Mouse (Mus musculus) T-cell, adult 2 months (primary cell): ENCODE data around the gene Olfr631.
"Not testable (repeated sequence)": the region's sequence is repeated elsewhere in the genome, so short reads cannot be mapped to it uniquely, and the experiment has no call there.

Experiments used
- DNase-seq: peaks from one replicate; pipeline ENCODE4 v3.0.0; 2022; ENCODE audit warnings: low spot score

Gene Olfr631

DNA sequence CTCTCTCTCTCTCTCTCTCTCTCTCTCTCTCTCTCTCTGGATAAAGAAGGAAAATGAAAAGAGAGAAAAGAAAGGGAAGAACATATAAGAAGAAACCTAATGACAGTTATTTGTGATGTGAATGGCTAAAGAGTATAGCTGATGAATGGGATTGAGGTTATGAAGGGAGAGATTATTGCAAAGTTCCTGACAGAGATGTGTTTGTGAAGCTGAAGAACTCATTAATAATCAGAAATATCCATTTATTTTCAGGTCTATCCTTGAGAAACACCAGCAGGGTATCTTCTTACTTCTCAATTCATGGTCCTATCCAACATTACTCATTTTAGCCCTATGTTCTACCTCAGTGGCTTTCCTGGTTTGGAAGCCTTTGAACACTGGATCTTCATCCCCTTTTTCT lies at the start of gene Olfr631:
TSS of gene Olfr631 (plus strand) at position 301 of the 400 bp plus-strand sequence.
- DNase-seq, result no peak

DNA sequence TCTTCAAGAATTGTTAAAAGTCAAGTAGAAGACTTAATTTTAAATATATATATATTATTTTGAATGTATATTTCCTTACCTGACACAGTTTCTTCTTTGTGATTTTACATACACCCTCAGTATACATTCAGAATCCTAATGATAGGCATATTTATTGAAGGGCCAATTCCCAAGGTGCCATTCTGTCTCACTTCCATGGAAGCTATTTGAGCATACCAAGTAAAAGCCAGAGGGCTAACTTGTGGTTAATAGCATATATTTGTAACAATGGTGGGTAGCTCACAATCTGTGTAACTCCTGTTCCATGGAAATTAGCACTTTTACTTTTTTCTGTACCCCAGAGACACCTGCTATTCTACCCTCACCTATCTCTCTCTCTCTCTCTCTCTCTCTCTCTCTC lies 42.5 kb upstream of the Olfr631 start, which contains the start of gene Olfr66:
TSS of gene Olfr66 (minus strand) at position 101 of the 400 bp plus-strand sequence.
- no peak for DNase-seq

DNA sequence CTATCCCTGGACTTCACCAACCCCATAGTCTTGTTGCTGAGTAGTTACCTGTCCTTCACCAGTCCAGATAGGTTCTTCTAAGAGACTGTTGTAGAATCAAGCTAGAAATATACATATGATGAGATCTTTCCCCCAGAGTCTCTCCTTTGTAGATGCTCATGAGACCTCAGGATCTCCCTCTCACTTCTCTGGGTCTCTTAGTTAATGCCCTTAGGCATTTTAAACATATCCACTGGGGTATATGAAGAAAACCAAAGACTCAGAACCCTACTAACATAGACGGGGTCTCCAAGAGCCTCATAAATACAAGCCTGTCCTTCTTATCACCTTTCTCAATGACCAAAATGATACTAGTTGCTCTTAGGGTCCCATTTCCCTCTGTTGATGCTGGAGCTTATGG lies 34.2 kb upstream of the Olfr631 start, which contains the start of gene Olfr64:
TSS of gene Olfr64 (minus strand) at position 101 of the 400 bp plus-strand sequence.
- no peak for DNase-seq

DNA sequence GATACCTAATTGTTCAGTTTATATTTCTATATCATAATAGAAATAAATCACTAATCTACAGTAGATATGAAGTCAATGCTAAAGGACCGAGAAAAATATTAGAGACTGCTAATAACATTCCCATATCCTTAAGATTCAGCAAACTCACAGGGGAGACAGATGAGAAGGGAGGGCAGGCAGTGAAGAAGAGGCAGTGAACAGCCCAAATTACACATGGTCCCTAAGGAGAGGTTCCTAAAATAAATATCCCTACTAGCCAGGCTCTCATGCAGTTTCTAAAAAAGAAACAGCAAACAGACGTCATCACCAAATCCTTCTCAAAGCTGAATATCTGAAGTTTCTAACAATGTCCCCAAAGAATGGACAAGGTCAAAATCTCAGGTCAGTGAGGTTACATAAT lies 25.4 kb upstream of the Olfr631 start, which contains the start of gene Olfr65:
TSS of gene Olfr65 (plus strand) at position 301 of the 400 bp plus-strand sequence.
- no peak for DNase-seq

DNA sequence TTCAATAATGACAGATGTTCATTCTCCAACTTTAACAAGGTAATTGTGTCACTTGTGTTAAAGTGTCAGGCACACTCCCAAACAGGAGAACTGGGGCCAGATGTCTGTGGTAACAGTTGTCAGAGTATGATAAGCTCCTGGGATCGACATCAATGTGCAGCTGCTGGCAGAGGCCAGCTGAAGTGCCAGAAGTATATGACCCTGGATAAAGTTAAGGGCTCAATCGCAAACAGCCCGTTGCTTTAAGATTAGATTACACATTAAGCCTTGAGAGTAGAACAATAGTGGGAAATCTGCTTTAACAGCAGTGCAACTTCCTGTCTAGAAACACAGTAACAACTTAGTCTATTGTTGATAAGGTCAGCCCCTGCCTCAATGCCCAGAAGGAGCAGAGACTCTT lies 18.6 kb upstream of the Olfr631 start:
- no peak for DNase-seq

DNA sequence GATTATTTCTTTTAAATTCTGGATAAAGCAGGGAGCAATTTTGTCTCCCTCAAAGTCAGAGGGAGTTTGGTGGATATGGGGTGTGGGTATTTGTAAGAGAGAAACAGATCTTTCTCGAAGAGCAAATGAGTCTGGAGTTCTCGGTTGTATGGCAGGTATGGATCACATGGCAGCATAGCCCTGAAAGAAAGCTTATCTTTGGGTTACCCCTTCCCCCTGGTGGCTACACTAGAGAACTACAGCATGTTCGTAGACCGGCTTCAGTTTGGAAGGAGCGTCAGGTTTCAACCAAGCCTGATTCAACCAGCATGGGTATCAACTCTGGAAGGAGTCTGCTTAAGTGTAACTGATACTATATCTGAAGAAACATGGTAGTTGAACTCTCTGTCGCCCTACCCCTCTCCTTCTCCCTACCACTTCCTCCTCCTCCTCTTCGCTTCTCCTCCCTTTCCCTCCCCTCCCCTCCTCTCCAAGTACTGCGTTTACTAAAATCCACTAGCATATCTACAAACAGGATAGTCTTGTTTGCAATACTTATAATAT lies 15.6 kb upstream of the Olfr631 start:
- DNase-seq, result no peak

DNA sequence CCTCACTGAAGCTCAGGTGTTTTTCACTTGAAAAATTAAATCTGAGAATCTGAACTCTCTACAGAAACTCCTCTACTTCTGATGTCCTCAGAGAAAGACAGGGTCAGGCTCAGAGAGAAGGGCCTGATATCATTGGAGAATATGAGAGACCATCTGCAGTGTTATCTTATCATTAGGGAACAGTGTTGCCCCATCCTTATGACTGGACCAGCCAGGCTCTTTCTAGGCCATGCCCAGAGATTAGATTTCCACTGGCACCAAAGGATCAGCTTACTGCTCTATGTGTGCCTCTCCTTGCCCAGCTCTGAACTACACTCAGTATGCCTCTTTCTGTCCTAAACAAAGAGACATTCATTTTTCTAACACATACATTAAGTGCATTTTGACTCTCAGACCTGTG lies 13.3 kb upstream of the Olfr631 start:
- DNase-seq, result no peak

DNA sequence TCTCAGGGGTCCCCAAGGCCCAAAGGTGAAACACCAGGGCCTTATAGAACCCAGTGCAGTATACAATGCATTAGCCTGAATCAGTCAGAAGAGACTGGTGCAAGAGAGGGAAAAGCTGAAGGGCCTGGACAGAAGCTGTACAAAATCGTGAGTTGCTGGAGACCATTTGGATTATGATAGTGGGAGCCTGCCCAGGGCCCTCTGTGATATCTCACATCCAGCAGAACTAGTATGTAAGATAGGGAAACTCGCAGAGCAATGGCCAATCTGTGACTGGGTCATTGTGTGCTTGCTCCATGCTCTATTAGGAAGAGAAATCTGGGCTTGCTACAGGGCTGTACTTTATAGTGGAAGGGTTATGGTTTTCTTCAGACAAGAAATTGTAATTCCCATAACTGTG lies 5.6 kb downstream of the Olfr631 start, which contains the start of gene Olfr632:
TSS of gene Olfr632 (plus strand) at position 84 of the 400 bp plus-strand sequence.
- no peak for DNase-seq

DNA sequence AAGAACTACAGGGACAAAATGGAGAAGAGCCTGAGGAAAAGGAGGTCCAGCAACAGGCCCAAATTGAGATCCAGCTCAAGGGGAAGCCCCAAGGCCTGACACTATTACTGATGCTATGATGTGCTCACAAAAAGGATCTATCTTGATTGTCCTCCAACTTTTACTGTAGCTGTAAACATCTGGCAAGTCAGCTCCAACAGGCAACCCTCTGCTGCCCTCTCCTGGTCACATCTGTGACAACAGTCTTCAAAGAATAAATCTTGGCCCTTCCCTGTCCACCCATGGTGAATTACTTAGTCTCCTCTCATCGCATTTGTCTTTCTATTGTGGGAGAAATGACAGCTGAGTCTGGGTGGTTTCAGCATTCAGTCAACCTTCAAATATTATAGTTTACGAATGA lies 14.1 kb downstream of the Olfr631 start:
- DNase-seq, result peak; percentile 6

DNA sequence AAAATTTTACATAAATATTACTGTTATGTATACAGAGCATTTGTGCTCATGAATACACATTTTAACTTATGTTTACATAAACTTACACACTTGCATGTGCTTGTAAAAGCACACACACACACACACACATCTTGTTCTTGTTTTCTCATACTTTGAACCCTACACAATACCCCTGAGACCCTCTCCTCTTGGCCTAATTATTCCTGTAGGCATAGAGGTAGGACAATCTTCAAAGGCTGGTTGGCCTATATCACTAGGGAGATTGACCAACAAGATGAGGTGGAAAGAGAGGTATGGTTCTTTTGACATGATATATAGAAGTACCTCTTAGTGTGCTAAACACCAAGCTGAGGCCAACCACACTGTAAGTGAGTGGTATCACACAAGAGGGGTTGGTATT lies 15.5 kb downstream of the Olfr631 start, which contains the start of gene Olfr633:
TSS of gene Olfr633 (plus strand) at position 301 of the 400 bp plus-strand sequence.
- DNase-seq, result no peak

DNA sequence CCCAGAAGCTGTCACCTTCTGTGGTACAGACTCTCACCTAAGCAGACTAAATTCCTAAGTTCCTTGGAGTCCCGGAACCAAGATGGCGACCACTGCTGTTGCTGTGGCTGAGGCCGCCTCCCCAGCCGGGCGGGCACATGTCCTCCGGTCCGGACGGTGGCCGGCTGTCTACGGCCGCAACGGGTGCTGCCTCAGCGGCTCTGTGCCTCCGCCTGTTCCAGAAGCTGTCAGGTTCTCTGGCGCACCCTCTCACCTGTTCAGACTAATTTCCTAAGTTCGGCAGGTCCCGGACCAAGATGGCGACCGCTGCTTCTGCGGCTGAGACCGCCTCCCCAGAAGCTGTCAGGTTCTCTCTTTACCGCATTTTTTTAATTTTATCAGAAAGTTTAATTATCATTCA lies 38.2 kb downstream of the Olfr631 start:
- not testable (repeated sequence) for DNase-seq

DNA sequence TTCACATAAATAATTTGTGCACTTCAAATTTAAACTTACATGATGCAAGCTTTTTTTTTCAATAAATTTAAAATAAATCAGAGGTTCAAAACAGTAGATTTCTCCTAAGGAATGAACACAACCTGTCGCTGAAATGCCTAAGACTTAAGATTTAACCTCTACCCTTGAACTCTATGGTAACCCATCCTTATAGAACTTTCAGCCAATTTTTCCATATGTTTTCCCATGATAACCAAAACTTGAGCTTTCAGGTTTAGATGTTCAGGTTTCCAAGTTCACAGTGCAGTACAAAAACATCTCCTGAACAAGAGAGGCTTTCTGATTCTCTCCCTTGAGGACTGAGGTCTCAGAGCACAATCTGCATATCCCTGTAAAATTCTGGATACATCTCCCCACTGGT lies 42.2 kb downstream of the Olfr631 start, which contains the start of gene Olfr635:
TSS of gene Olfr635 (plus strand) at position 301 of the 400 bp plus-strand sequence.
- no peak for DNase-seq

DNA sequence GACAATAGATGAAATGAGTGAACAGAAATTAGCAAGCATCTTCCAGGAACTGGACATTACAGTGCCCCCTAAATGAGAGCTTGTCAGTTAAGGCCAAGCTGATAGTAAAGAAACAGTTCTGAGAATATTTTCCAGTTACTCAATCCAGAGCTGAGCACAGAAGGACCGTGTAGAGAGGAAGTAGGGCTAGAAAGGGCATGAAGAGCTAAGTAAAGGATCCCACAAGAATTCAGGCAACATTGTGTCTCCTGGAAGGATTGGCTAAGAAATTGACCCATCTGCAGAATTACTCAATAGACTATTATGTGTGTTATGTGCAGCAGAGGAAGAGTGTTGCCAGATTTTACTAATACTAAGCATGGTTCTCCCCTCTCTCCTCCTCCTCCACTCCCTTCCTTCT lies 43.2 kb downstream of the Olfr631 start:
- no peak for DNase-seq
